Mouse (Mus musculus) left cerebral cortex, adult 8-10 months (tissue): ENCODE data around the gene Peak1. TPM values are rescaled to one million over a fixed set of nuclear protein-coding genes. Genes with fewer than 3 reads are reported as not detected.
A peak's percentile ranks its signal among the peaks of the same experiment; 100 is the strongest.
"Not testable (repeated sequence)": the region's sequence is repeated elsewhere in the genome, so short reads cannot be mapped to it uniquely, and the experiment has no call there.

Source experiments
- DNase-seq, 2 experiments: peaks; one replicate each; pipeline ENCODE4 v3.0.0; 2022; ENCODE audit warnings: low spot score in 2 of 2
- total RNA-seq, 4 experiments: library from RNA; stranded (reverse); gene quantifications; 2 replicates each; pipeline ENCODE4 v1.2.4; 2022

Peak1 gene
- 10 to 100 TPM; 34.6 to 40.8 (median 36.7) TPM for total RNA-seq

DNA sequence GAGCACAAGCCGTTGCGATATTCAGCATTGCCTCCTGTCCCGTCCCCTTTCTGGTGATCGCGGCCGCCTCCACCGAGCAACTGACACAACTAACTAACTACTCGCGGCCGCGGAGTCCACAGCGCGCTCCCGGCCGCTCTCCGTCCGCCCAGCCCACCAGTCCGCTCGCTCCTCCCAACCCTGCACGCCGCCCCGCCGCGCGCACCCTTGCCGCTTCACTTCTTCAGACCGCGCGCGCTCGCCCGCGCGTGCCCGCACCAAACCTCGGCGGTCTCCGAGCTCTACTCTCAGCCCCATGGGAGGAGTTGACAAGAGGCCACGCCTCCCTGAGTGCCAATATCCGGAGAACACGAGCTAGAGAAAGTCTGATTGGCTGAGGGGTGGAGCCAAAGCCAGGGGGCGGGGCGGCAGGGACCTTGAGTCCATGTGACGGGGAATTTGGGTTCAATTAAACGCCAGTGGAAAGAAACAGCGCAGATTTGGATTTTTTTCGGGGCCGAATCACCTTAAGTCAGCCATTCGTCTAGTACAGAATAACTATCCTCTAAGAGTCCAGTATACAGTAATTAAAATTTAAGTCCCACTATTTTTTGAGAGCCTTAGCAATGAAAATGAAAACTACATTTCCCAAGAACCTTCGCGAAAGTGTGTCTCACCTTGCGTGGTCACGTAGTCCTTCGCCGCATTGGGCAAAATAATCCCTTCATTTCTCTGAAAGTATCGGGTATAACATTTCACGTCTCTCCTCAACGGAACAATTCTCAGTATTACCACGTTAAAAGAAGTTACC lies at the start of gene Peak1, which contains the start of gene Hmg20a:
TSS of gene Peak1 (minus strand) at position 120 of the 790 bp plus-strand sequence.
TSS of gene Hmg20a (plus strand) at position 662 of the 790 bp plus-strand sequence.
- peak; percentile 99 to 100 for DNase-seq

DNA sequence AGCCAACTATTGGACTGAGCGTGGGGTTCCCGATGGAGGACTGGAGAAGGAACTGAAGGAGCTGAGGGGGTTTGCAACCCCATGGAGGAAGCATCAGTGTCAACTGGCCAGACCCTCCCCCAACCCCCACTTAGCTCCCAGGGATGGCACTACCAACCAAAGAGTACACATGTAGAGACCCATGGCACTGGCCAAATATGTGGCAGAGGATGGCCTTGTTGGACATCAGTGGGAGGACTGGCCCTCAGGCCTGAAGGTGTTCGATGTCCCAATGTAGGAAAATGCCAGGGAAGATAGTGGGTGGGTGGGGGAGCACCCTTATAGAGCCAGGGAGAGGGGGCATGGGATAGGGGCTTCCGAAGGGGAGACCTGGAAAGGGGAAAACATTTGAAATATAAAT lies 48.4 kb upstream of the Peak1 start:
- no peak for DNase-seq

DNA sequence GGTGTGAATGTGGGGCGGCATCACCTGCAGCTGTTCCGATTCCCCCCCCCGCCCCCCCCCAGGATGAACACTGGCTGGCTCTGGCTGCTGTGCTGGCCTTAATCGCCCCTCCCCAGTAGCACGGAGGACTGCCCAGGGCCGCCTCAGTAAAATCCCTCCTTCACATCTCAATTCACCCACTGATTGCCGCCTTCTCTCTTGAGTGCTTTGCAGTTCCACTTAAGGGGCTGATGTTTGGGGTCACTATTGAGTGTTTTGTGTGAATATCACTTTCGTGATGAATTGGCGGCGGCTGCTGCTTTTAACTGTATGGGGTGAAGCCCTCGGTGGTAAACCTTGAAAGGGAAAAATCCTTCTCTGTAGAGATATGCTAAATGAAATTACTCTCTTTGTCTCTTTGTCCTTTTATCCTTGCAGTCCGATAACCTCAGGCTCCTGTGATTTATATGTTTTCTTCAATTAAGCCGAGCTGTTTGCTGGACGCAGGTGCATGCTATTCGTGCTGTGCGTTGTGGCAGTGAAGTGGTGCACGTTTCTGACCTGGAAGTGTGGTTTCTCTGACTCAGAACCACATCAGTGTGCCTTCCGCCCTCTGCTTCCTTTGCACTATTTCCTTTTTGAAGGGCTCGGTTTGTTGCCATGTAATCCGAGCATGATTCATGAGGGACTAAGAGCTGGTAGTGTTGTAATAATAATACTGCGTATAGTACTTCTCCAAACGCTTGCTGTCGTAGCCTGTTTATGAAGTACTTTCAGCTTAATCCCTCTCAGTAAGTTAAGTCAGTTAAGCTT lies 47.2 kb upstream of the Peak1 start:
- DNase-seq: no peak

DNA sequence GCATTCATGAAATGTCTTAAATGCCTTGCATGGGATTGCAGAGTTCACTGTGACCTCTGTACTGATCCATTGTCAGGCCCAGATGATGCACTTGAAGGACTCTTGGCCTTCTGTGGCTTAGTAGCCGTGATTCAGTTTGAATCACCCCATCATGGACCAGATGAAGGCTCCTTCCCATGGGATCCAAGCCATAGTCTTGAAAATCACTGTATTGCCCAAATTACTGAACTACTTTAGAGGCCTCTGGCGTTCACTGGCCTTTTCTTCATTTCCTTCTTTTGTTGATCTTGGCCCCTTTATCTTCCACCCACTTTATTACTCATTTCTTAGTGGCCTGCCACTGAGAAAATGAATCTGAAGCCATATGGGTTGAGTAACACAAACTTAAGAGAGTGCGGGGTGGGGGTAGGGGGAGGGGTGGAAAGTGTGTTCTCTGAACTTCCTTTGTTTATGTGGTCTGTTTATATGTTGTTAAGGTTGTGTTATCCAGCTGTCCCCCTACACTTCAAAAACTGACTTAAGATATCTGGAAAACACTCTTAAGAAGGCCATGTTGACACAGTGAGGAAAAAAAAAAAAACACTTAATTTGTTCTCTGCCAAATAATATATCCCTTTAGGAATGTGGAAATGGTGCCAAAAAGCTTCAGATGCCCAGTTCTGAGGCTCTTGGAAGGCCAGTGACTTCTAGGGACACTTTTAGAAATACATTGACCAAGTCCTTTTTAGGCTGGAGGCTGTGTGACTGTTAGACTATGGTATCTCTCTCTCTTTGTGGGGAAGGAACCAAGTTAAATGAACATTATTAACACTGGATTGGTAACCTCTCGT lies 46.0 kb upstream of the Peak1 start:
- DNase-seq: no peak

DNA sequence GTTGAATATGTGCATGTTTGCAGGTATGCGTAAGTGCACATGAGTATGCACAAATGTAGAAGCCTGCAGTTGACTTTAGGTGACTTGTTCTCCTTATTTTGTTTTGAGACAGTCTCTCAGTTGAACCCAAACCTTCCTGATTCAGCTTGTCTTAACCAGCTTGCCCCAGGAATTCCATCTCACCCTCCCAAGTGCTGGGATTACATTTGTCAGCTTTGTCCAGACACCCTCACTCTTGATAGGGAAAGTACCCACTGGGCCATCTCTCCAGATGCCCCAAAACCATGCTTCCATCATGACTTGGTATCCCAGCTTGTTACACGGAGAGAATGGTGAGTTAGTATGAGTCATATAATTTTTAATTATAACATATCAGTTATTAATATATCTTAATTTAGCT lies 45.2 kb upstream of the Peak1 start:
- no peak for DNase-seq

DNA sequence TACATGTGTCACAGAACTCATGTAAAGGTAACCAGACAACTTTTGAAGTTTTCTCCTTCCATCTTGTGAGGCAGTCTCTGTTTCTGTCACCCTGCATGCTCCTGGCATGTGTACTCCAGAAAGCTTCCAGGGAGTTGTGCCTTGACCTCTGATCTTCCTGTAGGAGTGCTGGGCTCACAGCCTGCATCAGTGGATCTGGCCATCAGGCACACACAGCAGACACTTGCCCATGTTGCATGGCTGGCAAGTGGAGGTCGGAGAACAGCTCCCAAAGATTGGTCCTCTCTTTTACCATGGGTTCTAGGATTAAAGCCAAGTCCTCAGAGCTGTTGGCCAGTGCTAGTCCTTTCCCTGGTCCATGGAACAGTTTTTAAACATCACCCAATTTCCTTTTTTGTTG lies 44.7 kb upstream of the Peak1 start:
- DNase-seq: no peak

DNA sequence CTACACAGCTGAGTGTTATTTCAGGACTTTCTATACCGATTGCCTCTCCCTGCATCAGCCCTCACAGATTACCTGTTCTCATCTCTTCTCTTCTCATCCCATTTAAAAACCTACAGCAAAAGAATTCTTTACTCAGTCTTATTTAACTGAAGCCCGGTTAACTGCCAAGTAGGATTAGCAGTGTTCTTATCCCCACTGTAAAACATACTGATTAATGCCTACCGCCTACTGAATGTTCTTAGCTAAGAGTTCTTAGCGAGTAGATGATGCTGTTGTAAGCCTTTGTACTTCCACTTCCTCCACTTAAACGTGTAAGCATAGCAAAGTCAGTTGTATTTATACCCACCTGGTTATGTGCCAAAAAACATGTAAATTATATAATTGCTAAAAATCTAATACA lies 43.1 kb upstream of the Peak1 start:
- DNase-seq: no peak

DNA sequence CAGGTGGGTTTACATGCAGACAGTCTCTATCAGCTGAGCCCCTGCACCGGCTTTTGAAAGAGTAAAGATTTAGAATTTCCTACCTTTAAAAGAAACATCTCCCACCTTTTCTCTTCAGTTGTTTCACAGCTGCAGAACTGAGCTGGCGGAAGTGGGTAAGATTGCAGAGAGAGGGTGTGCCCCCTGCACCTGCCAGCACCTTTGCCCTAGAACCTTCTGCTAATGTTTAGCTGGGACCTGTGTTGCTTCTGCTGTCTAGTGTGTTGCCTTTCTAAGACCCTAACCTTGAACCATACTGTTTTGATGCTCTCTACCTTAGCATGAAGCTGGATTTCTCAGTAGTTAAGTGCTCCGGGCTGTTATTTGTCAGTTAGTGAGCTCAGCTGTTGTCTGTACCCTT lies 38.6 kb upstream of the Peak1 start:
- no peak for DNase-seq

DNA sequence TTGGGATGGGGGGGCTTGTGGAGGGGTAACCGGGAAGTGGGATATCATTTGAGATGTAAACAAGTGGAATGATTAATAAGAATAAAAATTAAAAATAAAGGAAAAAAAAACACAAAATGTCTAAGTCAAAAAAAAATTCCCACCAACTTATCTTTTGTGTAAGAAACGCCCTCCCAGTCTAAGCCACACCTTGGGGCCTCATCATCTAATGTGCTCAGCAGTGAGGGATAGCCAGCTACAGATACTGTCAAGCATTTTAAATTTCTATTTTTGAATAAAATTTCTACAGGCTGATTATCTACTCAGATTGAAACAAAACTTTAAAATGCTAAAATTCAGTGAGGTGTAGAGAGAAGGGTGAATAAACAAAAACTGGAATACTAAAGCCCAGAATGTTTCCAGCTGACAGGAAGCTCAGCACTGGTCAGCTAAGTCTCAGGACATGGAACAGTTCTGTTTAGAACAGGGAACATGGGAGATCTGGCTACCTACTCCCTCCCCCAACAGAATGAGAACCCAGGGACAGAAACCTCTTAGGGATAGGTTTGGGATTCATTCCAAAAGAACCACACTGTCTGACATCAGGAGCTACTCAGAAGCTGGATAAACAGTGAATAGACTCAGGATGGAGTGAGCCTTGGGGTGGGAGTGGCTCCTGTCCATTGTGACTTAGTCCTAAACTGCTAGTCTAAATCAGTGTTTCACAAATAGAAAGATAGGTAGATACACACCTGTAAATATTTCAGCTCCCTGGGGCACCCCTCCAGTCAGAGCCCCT lies 35.4 kb upstream of the Peak1 start:
- DNase-seq: no peak

DNA sequence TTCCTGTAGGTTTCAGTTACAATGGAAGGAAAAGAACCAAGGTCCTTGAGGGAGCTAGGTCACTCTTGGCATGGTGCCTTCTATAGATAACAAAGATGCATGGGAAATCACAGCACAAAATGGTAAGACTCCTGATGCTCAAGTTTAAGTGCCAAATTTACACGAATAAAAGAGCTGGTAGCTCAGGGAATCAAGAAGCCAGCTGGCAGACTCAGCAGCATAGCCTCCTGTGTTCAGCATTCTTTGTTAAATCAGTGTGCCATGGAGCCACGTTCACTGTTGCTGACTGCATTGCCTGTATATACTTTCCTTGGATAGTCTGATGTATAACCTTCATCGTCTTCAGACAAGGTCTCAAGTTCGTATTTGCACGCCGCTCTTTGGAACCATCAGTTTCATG lies 33.7 kb upstream of the Peak1 start:
- no peak for DNase-seq

DNA sequence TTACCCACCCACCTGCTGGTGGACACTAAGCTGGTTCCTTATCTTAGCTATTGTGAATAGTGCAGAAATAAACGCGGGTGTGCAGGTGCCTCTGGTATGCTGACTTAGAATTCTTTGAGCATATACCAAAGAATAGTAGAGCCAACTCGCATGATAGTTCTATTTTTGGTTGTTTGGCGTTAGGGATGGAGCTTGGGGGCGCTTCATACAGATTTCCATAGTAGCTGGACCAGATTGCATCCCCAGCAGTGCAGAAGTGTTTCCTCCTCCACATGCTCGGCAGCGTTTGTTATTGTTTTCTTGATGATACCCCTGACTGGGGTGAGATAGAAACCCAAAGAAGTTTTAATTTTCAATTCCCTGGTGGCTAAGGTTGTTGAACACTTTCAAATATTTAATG lies 21.8 kb upstream of the Peak1 start:
- peak in 1 of 2 experiments; percentile 21 for DNase-seq

DNA sequence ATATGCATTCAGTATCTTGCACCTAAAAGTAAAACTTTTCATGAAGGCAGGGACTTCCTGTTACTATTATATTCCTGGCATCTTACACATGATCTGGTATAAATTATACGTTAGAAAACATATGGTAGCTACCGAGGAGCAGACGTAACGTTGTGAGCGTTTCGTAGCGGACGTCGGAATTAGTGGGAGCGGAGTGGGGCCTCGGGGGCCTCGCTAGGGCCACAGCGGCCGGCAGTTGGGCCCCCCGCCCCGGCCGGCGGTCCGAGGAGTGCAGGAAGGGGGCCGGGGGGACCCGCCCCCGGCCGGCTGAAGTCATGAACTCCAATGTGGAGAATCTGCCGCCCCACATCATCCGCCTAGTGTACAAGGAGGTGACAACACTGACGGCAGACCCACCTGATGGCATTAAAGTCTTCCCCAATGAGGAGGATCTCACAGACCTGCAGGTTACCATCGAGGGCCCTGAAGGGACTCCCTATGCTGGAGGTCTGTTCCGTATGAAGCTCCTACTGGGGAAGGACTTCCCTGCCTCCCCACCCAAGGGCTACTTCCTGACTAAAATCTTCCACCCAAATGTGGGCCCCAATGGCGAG lies 19.5 kb upstream of the Peak1 start:
- not testable (repeated sequence) for DNase-seq

DNA sequence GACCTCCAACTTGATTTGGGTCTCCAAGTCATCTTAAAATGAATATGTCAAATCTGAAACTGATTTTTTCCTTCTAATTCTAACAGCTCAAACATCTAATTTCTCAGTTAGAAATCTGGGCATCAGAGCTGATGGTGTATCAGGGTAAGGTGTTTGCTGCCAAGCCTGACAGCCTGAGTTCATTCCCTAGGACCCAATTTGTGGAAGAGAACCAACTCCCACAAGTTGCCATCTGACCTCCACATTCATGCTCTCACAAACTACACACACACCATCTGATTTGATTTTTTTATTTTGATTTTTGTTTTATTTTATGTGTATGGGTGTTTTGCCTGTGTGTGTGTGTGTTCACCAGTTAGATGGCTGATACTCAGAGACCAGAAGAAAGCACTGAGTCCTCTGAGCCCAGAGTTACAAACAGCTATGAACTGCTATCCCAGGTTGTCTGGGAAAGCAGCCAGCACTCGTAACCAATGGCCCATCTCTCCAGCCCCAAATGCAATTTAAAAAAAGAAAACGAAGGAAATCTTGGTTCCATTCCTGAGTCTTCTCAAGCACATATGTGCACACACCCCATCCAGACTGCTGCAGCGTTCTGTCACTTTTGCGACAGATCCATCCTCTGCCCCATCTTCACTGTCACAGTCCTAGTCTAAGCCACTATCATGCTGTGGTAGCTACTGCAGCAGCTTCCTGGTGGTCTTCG lies 18.1 kb upstream of the Peak1 start:
- DNase-seq: no peak

DNA sequence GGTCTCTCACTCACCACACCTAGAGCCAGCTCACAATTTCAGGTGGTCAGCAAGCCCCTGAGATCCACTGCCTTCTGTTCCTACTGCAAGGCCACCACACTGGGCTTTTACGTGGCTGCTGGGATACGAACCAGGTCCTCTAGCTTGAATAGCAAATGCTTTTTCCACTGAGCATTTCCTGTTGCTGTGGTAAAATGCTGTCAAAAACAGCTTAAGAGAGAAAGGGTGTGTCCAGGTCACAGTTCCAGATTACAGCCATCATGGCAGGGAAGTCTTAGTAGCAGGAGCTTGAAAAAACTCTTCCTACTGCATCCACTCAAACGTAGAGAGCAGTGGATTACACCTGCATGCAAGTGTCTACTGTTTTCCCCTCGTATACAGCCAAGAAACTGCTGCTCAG lies 7.0 kb upstream of the Peak1 start:
- DNase-seq: no peak

DNA sequence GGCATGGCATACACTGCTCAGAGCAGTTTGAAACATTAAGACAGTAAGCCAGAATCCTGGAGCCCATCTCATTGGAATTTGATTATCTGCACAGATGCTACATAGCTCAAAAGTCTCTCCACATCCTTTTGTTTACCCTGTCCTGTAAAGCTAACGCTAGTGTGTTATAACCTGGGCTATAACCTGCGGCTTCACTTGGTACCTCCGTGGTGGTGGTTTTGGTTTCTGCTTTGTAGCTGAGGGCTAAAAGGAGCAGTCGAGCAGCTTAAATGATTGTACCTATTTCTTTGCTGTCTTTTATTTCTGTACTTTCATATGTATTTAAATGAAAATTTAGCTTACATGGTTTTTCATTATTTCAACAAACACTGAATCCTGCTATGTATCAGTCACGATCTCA lies 4.1 kb upstream of the Peak1 start:
- no peak for DNase-seq

DNA sequence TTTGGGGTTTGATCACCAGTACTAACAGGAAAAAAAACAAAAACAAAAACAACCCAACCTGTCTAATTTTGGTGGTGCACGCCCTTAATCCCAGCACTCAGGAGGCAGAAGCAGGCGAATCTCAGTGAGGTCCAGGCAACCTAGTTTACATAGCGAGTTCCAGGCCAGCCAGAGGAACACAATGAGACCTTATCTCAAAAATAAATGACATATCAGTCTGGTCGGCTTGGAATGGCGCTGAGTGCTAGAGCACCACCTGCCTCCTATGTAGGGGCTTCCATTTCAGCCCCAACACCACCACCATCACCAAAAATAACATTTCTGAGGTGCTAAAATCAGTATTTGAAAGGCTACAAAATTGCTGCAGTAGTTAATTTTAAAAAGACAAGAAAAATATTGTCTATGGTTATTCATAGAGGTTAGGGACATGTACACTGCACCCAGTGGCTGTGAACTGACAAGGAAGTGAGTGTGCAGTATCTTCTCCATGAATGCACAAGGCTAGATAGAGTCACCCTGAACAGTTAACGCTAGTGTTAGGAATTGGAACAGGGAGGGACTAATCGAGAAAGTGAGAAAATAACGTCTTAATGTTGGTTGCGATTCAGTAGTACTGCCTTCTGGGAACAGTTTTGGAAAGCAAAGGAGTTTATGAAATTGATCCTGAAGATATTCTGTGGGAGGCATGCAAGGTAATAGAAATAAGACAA lies 3.2 kb upstream of the Peak1 start:
- DNase-seq: no peak

DNA sequence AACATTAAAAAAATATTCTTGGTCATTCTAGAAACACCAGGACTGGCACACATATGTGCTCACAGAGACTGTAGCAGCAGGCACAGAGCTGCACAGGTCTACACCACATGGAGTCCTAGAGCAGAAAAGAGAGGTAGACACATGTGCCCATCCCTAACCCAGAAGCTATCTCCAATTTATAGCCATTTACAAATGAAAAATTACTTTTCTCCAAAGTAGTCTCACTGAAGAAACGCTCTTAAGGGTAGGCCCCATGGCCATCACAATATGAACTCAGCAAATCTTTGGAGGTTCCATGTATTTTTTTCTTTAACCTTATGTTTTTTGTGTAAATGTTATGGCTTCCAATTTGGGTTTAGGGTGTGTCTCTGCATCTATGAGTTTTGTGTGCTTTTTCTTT lies 2.4 kb upstream of the Peak1 start:
- no peak for DNase-seq

DNA sequence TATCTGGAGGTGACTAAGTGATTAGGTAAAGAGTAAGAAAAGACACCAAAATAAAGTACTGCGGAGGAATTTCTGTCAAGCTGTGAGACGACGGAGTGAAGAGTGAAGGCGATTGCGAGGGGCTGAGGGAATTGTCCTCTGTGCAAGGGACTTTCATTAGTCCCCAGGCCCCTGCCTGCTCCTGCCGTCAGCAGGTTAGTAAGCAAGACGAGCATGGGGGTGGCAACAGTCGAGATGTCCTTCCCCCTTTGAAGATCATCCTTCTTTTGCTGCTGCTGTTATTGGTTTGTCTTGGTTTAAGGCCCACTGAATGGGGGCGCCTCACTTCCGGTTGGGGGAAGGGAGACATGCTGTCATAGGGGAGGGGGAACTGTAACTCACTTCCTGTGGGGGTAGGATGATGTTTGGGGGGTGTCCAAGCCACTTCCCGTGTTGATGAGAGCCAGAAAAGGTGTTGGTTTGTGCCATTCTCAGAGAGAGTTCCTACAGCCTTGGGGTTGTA lies 922 bp upstream of the Peak1 start:
- peak; percentile 60 to 76 for DNase-seq

DNA sequence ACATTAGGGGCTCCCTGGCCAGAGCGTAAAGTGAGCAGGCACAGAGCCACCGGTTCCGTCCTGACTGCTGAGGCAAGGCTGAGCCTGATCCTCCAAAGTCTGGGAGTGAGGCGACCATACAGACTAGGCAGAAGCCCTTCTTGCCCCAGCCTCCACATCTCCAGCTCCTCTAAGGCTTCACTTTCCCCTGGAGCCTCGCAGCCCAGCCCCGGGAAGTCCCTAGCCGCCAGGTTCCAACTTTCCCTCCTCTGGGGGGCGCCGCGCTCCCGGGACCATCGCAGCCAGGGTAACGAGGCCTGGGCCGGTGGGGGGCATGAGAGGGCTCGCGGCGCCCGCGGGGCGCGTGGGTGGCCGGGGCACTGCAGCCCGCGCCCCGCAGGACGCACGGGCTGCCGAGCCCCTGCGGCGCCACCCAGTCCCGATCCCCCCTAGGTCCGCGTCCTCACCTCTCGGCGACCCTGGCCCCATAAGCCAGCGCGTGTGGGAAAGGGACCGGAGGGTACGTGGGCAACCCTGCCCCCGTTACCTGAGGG lies 386 bp downstream of the Peak1 start:
- DNase-seq: peak in 1 of 2 experiments; percentile 60
